8 mouse cellular contexts compared by ENCODE assay signal in the genomic region with DNA sequence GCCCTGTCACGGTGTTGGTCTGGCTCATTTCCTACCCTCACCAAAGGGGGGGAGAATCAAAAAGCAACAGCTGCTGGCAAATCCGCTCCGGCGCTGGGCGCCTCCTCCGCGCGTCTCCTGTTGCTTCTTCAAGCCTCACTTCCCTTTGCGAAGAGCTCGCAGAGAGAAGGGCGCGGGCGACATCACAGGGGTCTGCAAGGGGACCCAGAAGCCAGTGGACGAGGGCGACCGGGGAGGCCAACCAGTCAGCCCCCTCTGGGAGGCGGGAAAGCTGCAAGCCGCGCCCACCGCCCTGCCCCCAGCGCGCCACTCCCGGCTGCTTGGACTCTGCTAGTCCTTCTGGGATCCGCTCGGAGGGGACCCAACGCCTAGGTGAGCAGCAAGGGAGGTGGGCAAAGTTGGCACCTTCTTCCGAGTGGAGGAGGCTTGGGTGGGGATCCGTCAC. TPM values are rescaled to one million over a fixed set of nuclear protein-coding genes. Genes with fewer than 3 reads are reported as not detected.
A peak's percentile ranks its signal among the peaks of the same experiment; 100 is the strongest.
DNase-seq lines count a peak whose midpoint lies in the region; ATAC-seq and TF ChIP-seq lines count a peak whose summit lies in the region.

A gene (plus strand): TSS at position 69 of the 445 bp plus-strand sequence.

- peak; percentile 60 for DNase-seq in kidney, adult 18-20 months
- DNase-seq in kidney, adult 11 months: no peak
- DNase-seq in embryo, embryonic 10.5 days (ENCODE audit: low spot score): peak; percentile 86
- peak; percentile 52 to 68 for DNase-seq in gastrocnemius, postnatal 4 days (ENCODE audit: low spot score in 2 of 2)
- peak; percentile 85 for DNase-seq in intestine, embryonic 14.5 days (ENCODE audit: low spot score)
- peak; percentile 65 for DNase-seq in limb, embryonic 14.5 days (ENCODE audit: low spot score)
- peak; percentile 13 for DNase-seq in naive thymus-derived CD4-positive, alpha-beta T cell, adult 2 months (ENCODE audit: low read depth)
- DNase-seq in thymus, postnatal 0 days (ENCODE audit: low spot score): peak; percentile 24

- H3K9ac ChIP-seq in intestine, embryonic 14.5 days (ENCODE audit: low read length): peak within 1 kb of the TSS; percentile 61
- H3K9ac ChIP-seq in limb, embryonic 14.5 days (ENCODE audit: low read depth, low read length, severe bottlenecking): peak within 1 kb of the TSS; percentile 83

- ATAC-seq in intestine, embryonic 14.5 days (replicated peaks; ENCODE audit: low FRiP score, low TSS enrichment, low read depth): peak; percentile 58; the same call in 1 of the 2 replicates
- peak; percentile 85 for ATAC-seq in limb, embryonic 14.5 days (ENCODE audit: low FRiP score, low read depth)

- 0% methylated on average over 25 of the region's 28 CpGs for WGBS in intestine, embryonic 14.5 days
- WGBS in limb, embryonic 14.5 days: under 1% methylated on average over 25 of the region's 28 CpGs

- peak within 1 kb of the TSS; percentile 66 for H3K27ac ChIP-seq in intestine, embryonic 14.5 days (ENCODE audit: low read depth)
- peak within 1 kb of the TSS; percentile 58 for H3K27ac ChIP-seq in limb, embryonic 14.5 days (replicated peaks; ENCODE audit: low read depth, low read length)

- peak within 1 kb of the TSS; percentile 68 for H3K4me2 ChIP-seq in intestine, embryonic 14.5 days (ENCODE audit: low read length)
- H3K4me2 ChIP-seq in limb, embryonic 14.5 days (replicated peaks; ENCODE audit: low read depth, low read length, severe bottlenecking): peak within 1 kb of the TSS; percentile 84

- H3K4me3 ChIP-seq in intestine, embryonic 14.5 days (ENCODE audit: low read depth, low read length): peak within 1 kb of the TSS; percentile 62
- peak within 1 kb of the TSS; percentile 66 for H3K4me3 ChIP-seq in limb, embryonic 14.5 days (replicated peaks; ENCODE audit: low read length)

- 0 out of 2 replicates have a peak, but pooled peaks have one; percentile 47 for TF ChIP-seq POLR2A in limb, embryonic 14.5 days (IDR thresholded peaks at IDR 0.05; ENCODE audit: borderline replicate concordance, extremely low read depth, insufficient read depth, insufficient read length)

- no peaks in the 10 kb centered on the region for H3K9me3 ChIP-seq in intestine, embryonic 14.5 days (ENCODE audit: control insufficient read depth, low read length)
- no peaks in the 10 kb centered on the region for H3K9me3 ChIP-seq in limb, embryonic 14.5 days (ENCODE audit: control insufficient read depth, low read length)

- H3K36me3 ChIP-seq in intestine, embryonic 14.5 days (ENCODE audit: control insufficient read depth, insufficient read depth, low read length): no peaks in the 10 kb centered on the region
- H3K36me3 ChIP-seq in limb, embryonic 14.5 days (ENCODE audit: control insufficient read depth, insufficient read depth, low read length): no peaks in the 10 kb centered on the region; the same call in 1 of the 2 replicates

- H3K4me1 ChIP-seq in intestine, embryonic 14.5 days (replicated peaks; ENCODE audit: control insufficient read depth, insufficient read depth, low read length): peaks cover 17% of the 10 kb centered on the region
- H3K4me1 ChIP-seq in limb, embryonic 14.5 days (ENCODE audit: control insufficient read depth, insufficient read depth, low read length): peaks cover 9% of the 10 kb centered on the region

- H3K27me3 ChIP-seq in intestine, embryonic 14.5 days (replicated peaks; ENCODE audit: control insufficient read depth, insufficient read depth, low read length): no peaks in the 10 kb centered on the region; the same call in 1 of the 2 replicates
- H3K27me3 ChIP-seq in limb, embryonic 14.5 days (ENCODE audit: control insufficient read depth, insufficient read depth, low read length): no peaks in the 10 kb centered on the region

RNA-seq across cellular contexts. Expression of the gene that starts here (rescaled TPM):
- total RNA-seq in gastrocnemius, postnatal 4 days (2021): 10 to 100 TPM; 70.2 to 77.0 TPM
- 67.3 and 76.0 TPM in 2 replicates for polyA plus RNA-seq in intestine, embryonic 14.5 days (2014; fragmentation: Nextera tagmentation; extraction: Ambion mirVana)
- 97.4 and 120 TPM in 2 replicates for polyA plus RNA-seq in limb, embryonic 14.5 days (2012; rRNA removed)
- 82.7 and 94.3 TPM in 2 replicates for polyA plus RNA-seq in limb, embryonic 14.5 days (2014; fragmentation: Nextera tagmentation; extraction: Ambion mirVana)
- polyA plus RNA-seq in thymus, postnatal 0 days (2015; fragmentation: Nextera tagmentation; extraction: Ambion mirVana): 3.6 and 4.3 TPM in 2 replicates

Comparison
In these comparisons a context has a peak if more than half of its experiments do, and no peak if none do; other contexts are left out.
1. RNA of the gene that starts here (polyA plus RNA-seq): 82.7 to 120 TPM in limb, embryonic 14.5 days and 67.3 to 76.0 TPM in intestine, embryonic 14.5 days; 3.6 to 4.3 TPM in thymus, postnatal 0 days; every median in the first group is over 10 times any median in the second.